Mouse (Mus musculus): Measurements from ENCODE around the gene Dnase1l2. TPM values are rescaled to one million over a fixed set of nuclear protein-coding genes. Genes with fewer than 3 reads are reported as not detected.

Gene Dnase1l2
- 1.7 and 2.1 TPM in 2 replicates for polyA plus RNA-seq (2014; fragmentation: Nextera tagmentation; extraction: Ambion mirVana)

DNA sequence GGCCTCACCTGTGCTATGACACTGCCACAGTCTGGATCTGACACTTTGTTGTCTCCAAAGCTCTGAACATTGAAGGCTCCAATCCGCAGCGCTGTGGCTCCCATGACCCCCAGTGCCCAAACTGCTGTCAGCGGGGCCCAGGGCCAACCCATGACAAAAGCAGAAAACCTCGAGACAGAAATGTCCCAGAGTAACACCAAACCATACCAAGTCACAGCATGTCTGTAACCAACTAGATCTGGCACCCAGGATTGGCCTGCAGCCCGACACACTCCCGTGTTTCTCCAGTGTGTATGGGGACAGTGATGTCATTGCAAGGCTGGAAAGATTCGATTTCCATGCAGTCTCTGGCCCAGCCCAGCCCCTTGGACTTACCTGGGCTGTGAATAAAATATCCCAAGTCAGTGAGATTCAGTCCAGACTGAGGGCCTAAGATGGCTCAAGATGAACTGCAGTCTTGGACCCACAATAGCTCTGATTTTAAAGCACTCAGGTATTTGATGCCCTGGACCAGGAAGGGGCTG lies at the start of gene Dnase1l2:
Gene Dnase1l2 (minus strand): TSS at position 474 of the 524 bp plus-strand sequence.
- peaks cover 39% of the 10 kb centered on the region for H3K36me3 ChIP-seq (ENCODE audit: control insufficient read depth, insufficient read depth, low read length)
- no peak within 1 kb of the TSS for H3K27ac ChIP-seq (ENCODE audit: low read depth, low read length)
- H3K4me1 ChIP-seq (ENCODE audit: control insufficient read depth, insufficient read depth, low read length): no peaks in the 10 kb centered on the region
- 85% methylated on average over 7 of the region's 7 CpGs for WGBS
- no peak within 1 kb of the TSS for H3K9ac ChIP-seq (ENCODE audit: low read length)
- H3K4me3 ChIP-seq (ENCODE audit: low read depth, low read length): no peak within 1 kb of the TSS
- DNase-seq (ENCODE audit: low spot score, missing footprints) (no peak), ATAC-seq (ENCODE audit: low FRiP score) (no peak)
- H3K4me2 ChIP-seq: no peak within 1 kb of the TSS
- H3K9me3 ChIP-seq (ENCODE audit: control insufficient read depth, low read length): no peaks in the 10 kb centered on the region
- H3K27me3 ChIP-seq (ENCODE audit: control insufficient read depth, insufficient read depth, low read length): no peaks in the 10 kb centered on the region

DNA sequence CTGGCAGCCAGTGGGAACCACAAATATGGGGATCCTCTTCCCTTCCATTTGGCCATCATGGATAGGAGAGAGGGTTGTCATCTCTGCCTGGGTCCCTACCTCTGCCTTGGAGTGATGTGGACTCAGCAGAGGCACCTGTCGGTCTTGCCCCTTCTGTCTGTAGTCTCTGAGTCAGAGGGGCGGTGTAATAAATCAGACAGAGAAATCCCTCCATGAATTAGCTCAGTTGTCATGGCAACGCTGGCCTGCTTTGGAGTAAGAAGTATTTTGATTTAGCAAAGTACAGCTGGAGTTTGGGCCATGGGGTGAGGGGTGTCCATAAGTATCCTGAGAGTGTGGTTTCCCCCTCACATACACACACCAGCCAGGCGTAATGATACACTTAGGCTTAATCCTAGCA lies 47.5 kb upstream of the Dnase1l2 start:
- Histone ChIP-seq H3K27ac (ENCODE audit: low read depth, low read length) (no peak overlapping the region), H3K36me3 (ENCODE audit: control insufficient read depth, insufficient read depth, low read length) (no peaks in the 10 kb centered on the region), H3K27me3 (ENCODE audit: control insufficient read depth, insufficient read depth, low read length) (peaks cover 3% of the 10 kb centered on the region; the same call in 1 of the 2 replicates), H3K4me1 (ENCODE audit: control insufficient read depth, insufficient read depth, low read length) (peaks cover 18% of the 10 kb centered on the region), H3K9me3 (ENCODE audit: control insufficient read depth, low read length) (no peaks in the 10 kb centered on the region), H3K4me2 (no peak overlapping the region), H3K4me3 (ENCODE audit: low read depth, low read length) (no peak overlapping the region), H3K9ac (ENCODE audit: low read length) (no peak overlapping the region)
- 73% methylated on average over 4 of the region's 4 CpGs for WGBS
- DNase-seq (ENCODE audit: low spot score, missing footprints): no peak
- no peak for ATAC-seq (ENCODE audit: low FRiP score)

DNA sequence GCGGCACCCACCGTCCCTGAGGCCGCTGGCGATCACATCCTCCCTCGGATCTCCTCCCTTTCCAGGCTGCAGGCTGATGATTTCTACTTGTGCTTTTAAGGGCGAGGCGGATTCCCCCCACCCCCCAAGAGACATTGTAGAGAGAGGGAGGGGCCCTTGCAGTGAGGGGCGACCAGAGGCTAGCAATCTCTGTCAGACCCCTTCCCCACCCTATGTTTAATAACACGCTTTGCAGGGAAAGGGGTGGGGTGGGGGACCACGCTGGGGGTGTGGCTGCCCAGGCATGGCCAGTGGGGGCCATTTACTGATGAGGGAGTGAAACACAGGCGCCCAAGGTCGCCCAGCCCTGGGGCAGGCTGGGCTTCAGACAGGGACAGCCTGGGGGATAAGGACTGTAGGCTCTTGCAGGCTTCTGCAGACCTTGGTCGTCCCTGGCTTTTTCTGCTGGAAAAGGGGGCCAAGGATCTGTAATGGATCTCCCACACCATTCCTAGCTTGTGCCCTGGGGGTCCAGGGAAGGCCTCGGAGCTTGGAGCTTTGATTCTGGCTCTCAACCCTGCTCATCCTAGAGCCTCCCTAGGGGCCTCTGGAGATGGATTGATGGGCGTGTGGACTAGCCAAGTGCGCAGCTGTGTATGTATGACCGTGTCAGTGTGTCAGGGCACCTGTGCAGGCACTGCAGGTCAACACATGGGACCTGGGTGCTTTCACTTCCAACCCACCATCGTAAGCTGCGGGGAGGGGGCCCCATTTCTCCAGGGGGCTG lies 46.5 kb upstream of the Dnase1l2 start:
- Histone ChIP-seq H3K9me3 (ENCODE audit: control insufficient read depth, low read length) (no peaks in the 10 kb centered on the region), H3K36me3 (ENCODE audit: control insufficient read depth, insufficient read depth, low read length) (no peaks in the 10 kb centered on the region), H3K4me2 (peak overlapping the region; percentile 87), H3K9ac (ENCODE audit: low read length) (peak overlapping the region; percentile 90), H3K27me3 (ENCODE audit: control insufficient read depth, insufficient read depth, low read length) (peaks cover 3% of the 10 kb centered on the region; the same call in 1 of the 2 replicates), H3K27ac (ENCODE audit: low read depth, low read length) (peak overlapping the region; percentile 80), H3K4me1 (ENCODE audit: control insufficient read depth, insufficient read depth, low read length) (peaks cover 18% of the 10 kb centered on the region), H3K4me3 (ENCODE audit: low read depth, low read length) (peak overlapping the region; percentile 71)
- 18% methylated on average over 19 of the region's 19 CpGs for WGBS
- no peak for DNase-seq (ENCODE audit: low spot score, missing footprints)
- peak; percentile 52 for ATAC-seq (ENCODE audit: low FRiP score)

DNA sequence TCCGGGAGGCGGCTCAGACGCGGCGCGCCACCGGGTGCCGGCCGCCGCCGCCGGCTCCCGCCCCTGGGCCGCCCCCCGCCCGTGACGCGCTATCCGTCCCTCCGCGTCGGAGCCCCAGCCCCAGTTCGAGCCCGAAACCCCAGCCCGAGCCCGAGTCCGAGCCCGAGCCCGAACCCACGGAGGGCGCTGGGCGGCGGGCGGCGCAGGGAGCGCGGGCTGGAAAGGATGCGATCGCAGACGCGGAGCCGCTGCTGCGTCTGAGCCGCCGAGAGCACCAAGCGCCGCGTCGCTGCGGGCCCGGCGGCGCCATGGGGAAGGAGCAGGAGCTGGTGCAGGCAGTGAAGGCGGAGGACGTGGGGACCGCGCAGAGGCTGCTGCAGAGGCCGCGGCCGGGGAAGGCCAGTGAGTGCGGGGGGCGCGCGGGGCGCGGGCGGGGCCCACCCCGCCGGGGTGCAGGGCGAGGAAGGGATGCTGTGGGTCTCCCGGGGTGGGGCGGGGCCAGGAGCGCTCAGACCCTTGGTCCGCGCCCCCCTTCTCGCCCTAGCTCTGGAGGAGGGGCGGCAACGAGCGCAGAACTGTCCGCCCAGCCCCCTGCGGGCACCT lies 45.9 kb upstream of the Dnase1l2 start:
- under 1% methylated on average over 53 of the region's 81 CpGs for WGBS
- H3K4me3 ChIP-seq (ENCODE audit: low read depth, low read length): peak overlapping the region; percentile 71
- peak overlapping the region; percentile 80 for H3K27ac ChIP-seq (ENCODE audit: low read depth, low read length)
- peaks cover 18% of the 10 kb centered on the region for H3K4me1 ChIP-seq (ENCODE audit: control insufficient read depth, insufficient read depth, low read length)
- no peaks in the 10 kb centered on the region for H3K36me3 ChIP-seq (ENCODE audit: control insufficient read depth, insufficient read depth, low read length)
- H3K4me2 ChIP-seq: peak overlapping the region; percentile 87
- ATAC-seq (ENCODE audit: low FRiP score) (peak; percentile 84), DNase-seq (ENCODE audit: low spot score, missing footprints) (peak; percentile 94)
- peak overlapping the region; percentile 90 for H3K9ac ChIP-seq (ENCODE audit: low read length)
- H3K27me3 ChIP-seq (ENCODE audit: control insufficient read depth, insufficient read depth, low read length): peaks cover 3% of the 10 kb centered on the region; the same call in 1 of the 2 replicates
- H3K9me3 ChIP-seq (ENCODE audit: control insufficient read depth, low read length): no peaks in the 10 kb centered on the region

DNA sequence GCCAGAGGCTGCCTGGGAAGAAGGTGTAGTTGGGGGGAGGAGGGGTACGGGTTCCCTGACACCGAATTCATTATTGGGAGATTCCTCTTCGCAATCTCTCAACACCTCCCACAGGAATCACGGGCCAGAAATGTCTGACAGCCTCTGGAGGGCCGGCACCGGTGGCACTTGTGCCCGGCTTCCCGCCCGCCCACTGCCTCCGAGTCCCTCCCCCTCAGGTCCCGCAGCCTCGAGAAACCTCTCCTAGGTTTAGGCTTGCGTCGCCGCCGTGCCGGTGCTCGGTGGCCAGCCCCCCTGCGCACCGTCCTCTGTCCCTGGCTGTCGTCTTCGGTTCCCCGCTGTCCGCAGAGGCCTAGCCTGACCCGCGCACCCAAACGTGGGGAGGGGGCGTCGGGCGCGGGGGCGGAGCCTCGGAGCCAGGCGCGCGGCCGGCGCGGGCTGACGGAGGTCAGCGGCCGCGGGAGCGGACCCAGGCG lies 45.3 kb upstream of the Dnase1l2 start, which contains the start of gene Caskin1:
Gene Caskin1 (plus strand): TSS at position 416 of the 476 bp plus-strand sequence.
- Histone ChIP-seq H3K36me3 (ENCODE audit: control insufficient read depth, insufficient read depth, low read length) (no peaks in the 10 kb centered on the region), H3K4me1 (ENCODE audit: control insufficient read depth, insufficient read depth, low read length) (peaks cover 18% of the 10 kb centered on the region), H3K4me2 (peak within 1 kb of the TSS; percentile 87), H3K9ac (ENCODE audit: low read length) (peak within 1 kb of the TSS; percentile 90), H3K27ac (ENCODE audit: low read depth, low read length) (peak within 1 kb of the TSS; percentile 80), H3K4me3 (ENCODE audit: low read depth, low read length) (peak within 1 kb of the TSS; percentile 71), H3K27me3 (ENCODE audit: control insufficient read depth, insufficient read depth, low read length) (peaks cover 3% of the 10 kb centered on the region; the same call in 1 of the 2 replicates), H3K9me3 (ENCODE audit: control insufficient read depth, low read length) (no peaks in the 10 kb centered on the region)
- ATAC-seq (ENCODE audit: low FRiP score): peak; percentile 67
- peak; percentile 94 for DNase-seq (ENCODE audit: low spot score, missing footprints)
- WGBS: under 1% methylated on average over 44 of the region's 45 CpGs

DNA sequence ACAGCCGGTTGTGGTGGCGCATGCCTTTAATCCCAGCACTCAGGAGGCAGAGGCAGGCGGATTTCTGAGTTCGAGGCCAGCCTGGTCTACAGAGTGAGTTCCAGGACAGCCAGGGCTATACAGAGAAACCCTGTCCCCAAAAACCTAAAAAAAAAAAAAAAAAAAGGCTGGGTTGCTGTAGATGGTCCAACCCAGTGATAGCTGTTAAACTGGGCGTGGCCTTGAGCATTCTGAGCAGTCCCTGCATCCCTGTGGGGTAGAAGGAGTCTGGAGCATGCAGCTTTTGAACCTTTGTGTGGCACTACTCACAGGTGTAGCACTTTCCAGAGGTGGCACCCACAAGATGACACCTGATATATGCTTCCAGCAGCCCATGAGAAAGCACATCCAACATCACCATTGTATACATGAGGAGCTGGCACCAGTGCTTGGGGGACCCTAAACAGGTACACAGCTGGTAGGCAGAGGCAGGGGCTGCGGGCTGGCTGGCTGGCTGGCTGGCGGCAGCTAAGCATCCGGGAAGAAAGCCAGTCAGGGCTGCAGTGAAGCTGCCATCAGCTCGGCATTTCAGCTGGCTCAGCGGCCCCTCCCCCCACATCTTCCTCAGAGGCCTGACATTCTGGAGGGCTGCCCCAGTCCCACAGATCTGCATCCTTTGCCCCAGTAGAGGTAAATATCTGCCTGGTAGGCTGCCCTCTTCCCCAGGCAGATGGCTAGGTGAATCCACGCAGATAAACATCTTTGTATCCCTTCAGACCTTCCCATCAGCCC lies 42.4 kb upstream of the Dnase1l2 start:
- Histone ChIP-seq H3K4me1 (ENCODE audit: control insufficient read depth, insufficient read depth, low read length) (peaks cover 15% of the 10 kb centered on the region), H3K27me3 (ENCODE audit: control insufficient read depth, insufficient read depth, low read length) (peaks cover 3% of the 10 kb centered on the region; the same call in 1 of the 2 replicates), H3K9me3 (ENCODE audit: control insufficient read depth, low read length) (no peaks in the 10 kb centered on the region), H3K4me3 (ENCODE audit: low read depth, low read length) (no peak overlapping the region), H3K4me2 (no peak overlapping the region), H3K9ac (ENCODE audit: low read length) (peak overlapping the region; percentile 33; the same call in 1 of the 2 replicates), H3K36me3 (ENCODE audit: control insufficient read depth, insufficient read depth, low read length) (no peaks in the 10 kb centered on the region), H3K27ac (ENCODE audit: low read depth, low read length) (no peak overlapping the region)
- WGBS: 51% methylated on average over 11 of the region's 11 CpGs
- ATAC-seq (ENCODE audit: low FRiP score) (no peak), DNase-seq (ENCODE audit: low spot score, missing footprints) (no peak)

DNA sequence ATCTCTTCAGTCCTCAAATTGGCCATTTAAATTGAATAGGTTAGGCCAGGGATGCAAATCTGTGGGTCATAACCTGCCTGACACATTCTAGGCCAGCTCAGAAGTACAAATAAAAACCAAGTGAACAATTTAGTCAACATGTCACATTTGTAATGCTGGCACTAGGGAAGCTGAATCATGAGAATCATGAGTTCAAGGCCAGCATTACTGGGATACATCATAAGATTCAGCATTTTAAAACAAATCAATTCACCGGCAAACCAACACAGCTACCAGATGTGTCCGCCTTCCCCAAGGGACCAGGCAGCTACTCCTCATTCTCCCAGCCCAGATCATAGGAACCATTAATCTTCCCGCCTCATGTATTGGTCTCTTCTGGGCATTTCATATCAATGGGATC lies 40.6 kb upstream of the Dnase1l2 start:
- no peak overlapping the region for H3K27ac ChIP-seq (ENCODE audit: low read depth, low read length)
- H3K9ac ChIP-seq (ENCODE audit: low read length): no peak overlapping the region
- no peaks in the 10 kb centered on the region for H3K36me3 ChIP-seq (ENCODE audit: control insufficient read depth, insufficient read depth, low read length)
- WGBS: 85% methylated on average over 3 of the region's 3 CpGs
- no peaks in the 10 kb centered on the region for H3K9me3 ChIP-seq (ENCODE audit: control insufficient read depth, low read length)
- no peak for ATAC-seq (ENCODE audit: low FRiP score)
- 0 out of 2 replicates have a peak, but pooled peaks cover 3% of the 10 kb centered on the region for H3K27me3 ChIP-seq (ENCODE audit: control insufficient read depth, insufficient read depth, low read length)
- H3K4me1 ChIP-seq (ENCODE audit: control insufficient read depth, insufficient read depth, low read length): peaks cover 6% of the 10 kb centered on the region
- H3K4me3 ChIP-seq (ENCODE audit: low read depth, low read length): no peak overlapping the region
- no peak overlapping the region for H3K4me2 ChIP-seq
- DNase-seq (ENCODE audit: low spot score, missing footprints): peak; percentile 60

DNA sequence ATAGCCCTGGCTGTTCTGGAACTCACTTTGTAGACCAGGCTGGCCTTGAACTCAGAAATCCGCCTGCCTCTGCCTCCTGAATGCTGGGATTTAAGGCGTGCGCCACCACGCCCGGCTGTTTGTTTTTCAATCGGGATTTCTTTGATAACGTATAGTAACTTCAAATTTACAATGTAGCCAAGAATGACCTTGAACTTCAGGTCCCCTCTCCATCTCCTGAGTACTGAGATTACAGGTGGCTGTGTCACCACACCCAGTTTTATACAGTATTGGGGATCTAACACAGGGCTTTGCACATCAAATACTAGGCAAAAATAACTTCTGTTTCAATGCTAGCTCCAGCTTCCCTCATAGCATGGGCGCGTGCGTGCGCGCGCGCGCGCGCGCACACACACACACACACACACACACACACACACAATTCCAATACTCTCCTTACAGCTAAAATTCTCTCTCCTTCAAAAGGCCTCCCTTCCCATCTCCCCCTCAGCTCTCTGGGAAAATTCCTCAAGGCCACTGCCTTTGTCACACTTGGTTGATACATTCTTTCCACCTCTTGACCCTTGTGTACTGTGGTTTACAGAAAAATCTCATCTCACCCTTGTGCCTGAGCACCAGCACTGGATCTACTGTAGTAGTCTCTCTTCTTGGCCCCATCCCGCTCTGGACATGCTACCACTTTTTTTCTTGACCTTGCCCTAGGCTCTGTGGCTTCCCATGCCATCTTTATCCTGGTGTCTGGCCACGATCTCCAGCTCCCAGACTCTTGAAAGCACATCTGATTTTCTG lies 38.3 kb upstream of the Dnase1l2 start:
- no peak for ATAC-seq (ENCODE audit: low FRiP score)
- H3K4me2 ChIP-seq: no peak overlapping the region
- H3K27me3 ChIP-seq (ENCODE audit: control insufficient read depth, insufficient read depth, low read length): no peaks in the 10 kb centered on the region
- peaks cover 3% of the 10 kb centered on the region; the same call in 1 of the 2 replicates for H3K36me3 ChIP-seq (ENCODE audit: control insufficient read depth, insufficient read depth, low read length)
- H3K4me3 ChIP-seq (ENCODE audit: low read depth, low read length): no peak overlapping the region
- WGBS: 94% methylated on average over 20 of the region's 20 CpGs
- DNase-seq (ENCODE audit: low spot score, missing footprints): peak; percentile 69
- no peak overlapping the region for H3K9ac ChIP-seq (ENCODE audit: low read length)
- no peak overlapping the region for H3K27ac ChIP-seq (ENCODE audit: low read depth, low read length)
- peaks cover 8% of the 10 kb centered on the region for H3K4me1 ChIP-seq (ENCODE audit: control insufficient read depth, insufficient read depth, low read length)
- no peaks in the 10 kb centered on the region for H3K9me3 ChIP-seq (ENCODE audit: control insufficient read depth, low read length)
